Mouse (Mus musculus) liver, adult 2 months (tissue): ENCODE measurements around the gene Slc40a1. TPM values are rescaled to one million over a fixed set of nuclear protein-coding genes. Genes with fewer than 3 reads are reported as not detected.

Experiments used
- DNase-seq: peaks from one replicate; pipeline ENCODE4 v3.0.0-alpha.2; 2011; ENCODE audit warnings: low read depth, low spot score; ENCODE audit errors: extremely low read depth
- H3K27ac ChIP-seq: fragments of 200-500 bp; replicated peaks from 2 replicates; pipeline ENCODE4 v1.5.1; 2012; ENCODE audit warnings: low read depth, mild to moderate bottlenecking, control low read depth, inconsistent platforms, low read length; ENCODE audit not compliant: insufficient read depth
- H3K27me3 ChIP-seq: fragments of 200-500 bp; 2 replicates; pipeline ENCODE4 v1.6.1; 2012; ENCODE audit warnings: mild to moderate bottlenecking, moderate library complexity, low read length, inconsistent platforms; ENCODE audit not compliant: control insufficient read depth, insufficient read depth
- H3K36me3 ChIP-seq: fragments of 200-500 bp; 2 replicates; pipeline ENCODE4 v1.6.1; 2012; ENCODE audit warnings: low read length, inconsistent platforms; ENCODE audit not compliant: control insufficient read depth, insufficient read depth
- H3K4me1 ChIP-seq: fragments of 200-500 bp; 2 replicates; pipeline ENCODE4 v1.6.1; 2011; ENCODE audit warnings: low read length; ENCODE audit not compliant: control insufficient read depth, insufficient read depth
- H3K4me3 ChIP-seq: fragments of 200-500 bp; 2 replicates; pipeline ENCODE4 v1.5.1; 2011; ENCODE audit warnings: low read depth, mild to moderate bottlenecking, control low read depth, low read length, moderate library complexity; ENCODE audit not compliant: insufficient read depth
- H3K79me2 ChIP-seq: fragments of 200-500 bp; 2 replicates; pipeline ENCODE4 v1.6.1; 2012; ENCODE audit warnings: inconsistent platforms, mild to moderate bottlenecking, low read length, moderate library complexity; ENCODE audit not compliant: control insufficient read depth, insufficient read depth
- H3K9ac ChIP-seq: fragments of 200-500 bp; 2 replicates; pipeline ENCODE4 v1.6.1; 2012; ENCODE audit warnings: low read depth, mild to moderate bottlenecking, control low read depth, inconsistent platforms, low read length
- CTCF ChIP-seq: fragments of 200-500 bp; IDR thresholded peaks from 2 replicates; pipeline ENCODE4 v1.5.1; 2011; ENCODE audit warnings: low read depth, low read length, control low read depth
- POLR2A ChIP-seq: fragments of 200-500 bp; IDR thresholded peaks from 2 replicates; pipeline ENCODE4 v1.6.1; 2011; ENCODE audit warnings: low read length, control low read depth; ENCODE audit not compliant: insufficient read depth; ENCODE audit errors: extremely low read depth
- WGBS: fragments of 180-500 bp; shearing (Covaris S2); methylation state at CpG from one replicate; pipeline ENCODE4 v1.1.7; 2018; 5-methylcytosine and 5-hydroxymethylcytosine counted together
- polyA plus RNA-seq: library from polyadenylated mRNA; depleted of rRNA; stranded (reverse); fragments of >200 nt; gene quantifications from 2 replicates; pipeline ENCODE4 v1.2.3, GENCODE M21; 2012; rRNA removed
- total RNA-seq: library from RNA; depleted of rRNA; stranded (reverse); fragments of >200 nt; gene quantifications from 2 replicates; pipeline ENCODE4 v1.2.3, GENCODE M21; 2014; rRNA removed

Slc40a1 gene
- total and polyA plus RNA-seq, 2 experiments = 42.6 to 124 TPM

- no peaks in the 10 kb centered on the region for H3K27me3 ChIP-seq
- no peak overlapping the region for H3K4me3 ChIP-seq
- H3K36me3 ChIP-seq = no peaks in the 10 kb centered on the region
- DNase-seq = no peak
- H3K9ac ChIP-seq = no peak overlapping the region
- H3K4me1 ChIP-seq = peaks cover 18% of the 10 kb centered on the region
- H3K79me2 ChIP-seq = no peaks in the 10 kb centered on the region
- TF ChIP-seq CTCF (no peak), POLR2A (no peak)
- H3K27ac ChIP-seq = no peak overlapping the region
These were observed 65.2 kb downstream of the Slc40a1 start for GRCm38 (mm10) chr1:45861162-45861561.

- H3K4me3 ChIP-seq = no peak overlapping the region
- H3K27me3 ChIP-seq = no peaks in the 10 kb centered on the region
- TF ChIP-seq POLR2A (no peak), CTCF (no peak)
- H3K9ac ChIP-seq = 0 out of 2 replicates have a peak overlapping the region, but pooled peaks have one; percentile 35
- H3K27ac ChIP-seq = peak overlapping the region; percentile 62
- H3K79me2 ChIP-seq = no peaks in the 10 kb centered on the region
- WGBS = 8% methylated on average over 5 of the region's 5 CpGs
- peaks cover 17% of the 10 kb centered on the region for H3K4me1 ChIP-seq
- no peaks in the 10 kb centered on the region for H3K36me3 ChIP-seq
- peak; percentile 84 for DNase-seq
These were observed 66.0 kb downstream of the Slc40a1 start for GRCm38 (mm10) chr1:45860349-45860748.

Other genes starting within 250 kb of the Slc40a1 start
- 18.0 and 19.4 TPM in 2 replicates for gene Wdr75, start 131.4 kb downstream of the Slc40a1 start, total RNA-seq
- 18.8 and 19.3 TPM in 2 replicates for gene Wdr75, start 131.4 kb downstream of the Slc40a1 start, polyA plus RNA-seq
- not detected in 2 replicates for gene Gm5269, start 36.2 kb downstream of the Slc40a1 start, total RNA-seq
- gene Gm5269, start 36.2 kb downstream of the Slc40a1 start, polyA plus RNA-seq = not detected in 2 replicates
- 0.13 and 0.18 TPM in 2 replicates for gene Dnah7b, start 139.8 kb upstream of the Slc40a1 start, total RNA-seq
- 0.10 TPM in 1 of 2 replicates, not detected in the other for gene Dnah7b, start 139.8 kb upstream of the Slc40a1 start, polyA plus RNA-seq